Mouse (Mus musculus) megakaryocyte, embryonic 14.5 days (primary cell): ENCODE data around the gene Urah.

Experiments used
- FLI1 ChIP-seq: IDR thresholded peaks from 2 replicates; pipeline ENCODE4 v1.6.1; 2012; ENCODE audit warnings: low read length, inconsistent platforms, mixed read lengths
- GATA1 ChIP-seq: IDR thresholded peaks from 3 replicates; pipeline ENCODE4 v1.6.1; 2012; ENCODE audit warnings: mixed read lengths, low read length, inconsistent platforms, borderline replicate concordance

DNA sequence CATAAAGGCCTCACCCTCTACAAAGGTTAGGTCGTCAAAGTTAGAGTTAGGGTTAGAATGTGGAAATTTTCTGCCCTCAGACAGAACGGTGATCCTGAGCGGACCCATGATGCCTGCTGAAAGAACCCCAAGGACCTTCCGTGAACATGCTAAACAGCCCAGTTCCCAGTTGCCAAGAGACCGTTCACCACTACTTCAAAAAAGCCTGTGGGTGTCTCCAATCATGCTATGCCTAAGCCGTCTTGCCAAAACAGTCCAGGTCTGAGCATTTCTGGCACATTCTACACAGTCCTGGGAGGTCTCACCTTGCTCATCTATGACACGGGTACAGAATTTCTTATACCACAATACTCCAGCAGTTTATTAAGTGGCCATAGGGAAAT, 46.8 kb upstream of the Urah start:
- no peak for TF ChIP-seq GATA1
- TF ChIP-seq FLI1, result no peak
